Mouse (Mus musculus): ENCODE measurements around the gene Ntng1.

Gene Ntng1

DNA sequence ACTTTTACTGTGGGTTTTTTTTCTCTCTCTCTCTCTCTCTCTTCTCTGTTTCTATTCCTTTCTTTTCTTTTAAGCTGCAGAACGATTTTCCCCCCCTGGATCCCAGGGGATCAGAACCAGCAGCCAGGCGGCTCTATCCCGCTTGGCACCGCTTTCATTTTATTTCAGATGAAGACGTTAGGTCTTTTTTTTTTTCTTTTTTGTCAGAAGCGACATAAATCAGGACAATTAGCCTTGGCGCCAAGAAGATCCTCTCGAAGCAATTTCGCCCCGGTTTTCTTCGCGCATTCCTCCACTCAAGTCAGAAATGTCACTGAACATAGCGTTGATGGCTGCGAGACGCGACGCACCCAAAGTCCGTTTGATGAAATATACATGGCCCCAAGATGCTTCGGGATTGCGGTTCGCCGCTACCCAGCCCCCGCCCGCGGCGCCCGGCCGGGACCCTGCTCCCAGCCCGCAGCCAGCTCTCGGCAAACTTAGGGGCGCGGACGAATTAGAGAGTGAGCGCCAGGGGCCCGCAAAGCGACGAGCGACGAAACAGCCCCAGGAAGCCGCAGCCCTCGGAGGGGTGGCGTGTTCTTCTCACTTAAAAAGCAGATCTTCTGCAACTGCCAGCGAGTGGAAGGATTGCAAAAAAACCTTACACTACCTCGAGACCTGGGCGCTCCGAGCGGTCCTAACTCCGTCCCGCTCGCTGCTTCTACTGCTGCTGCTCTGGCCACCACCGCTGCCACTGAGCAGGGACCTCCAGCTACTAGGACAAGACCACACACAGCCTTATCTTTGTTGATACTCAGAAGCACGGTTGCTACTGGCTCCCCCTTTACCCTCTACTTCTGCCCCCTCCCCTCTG lies at the start of gene Ntng1:
Gene Ntng1 (minus strand): TSS at position 806 of the 856 bp plus-strand sequence.
- in situ Hi-C loops (cut with MboI, MseI) = no loop called here

DNA sequence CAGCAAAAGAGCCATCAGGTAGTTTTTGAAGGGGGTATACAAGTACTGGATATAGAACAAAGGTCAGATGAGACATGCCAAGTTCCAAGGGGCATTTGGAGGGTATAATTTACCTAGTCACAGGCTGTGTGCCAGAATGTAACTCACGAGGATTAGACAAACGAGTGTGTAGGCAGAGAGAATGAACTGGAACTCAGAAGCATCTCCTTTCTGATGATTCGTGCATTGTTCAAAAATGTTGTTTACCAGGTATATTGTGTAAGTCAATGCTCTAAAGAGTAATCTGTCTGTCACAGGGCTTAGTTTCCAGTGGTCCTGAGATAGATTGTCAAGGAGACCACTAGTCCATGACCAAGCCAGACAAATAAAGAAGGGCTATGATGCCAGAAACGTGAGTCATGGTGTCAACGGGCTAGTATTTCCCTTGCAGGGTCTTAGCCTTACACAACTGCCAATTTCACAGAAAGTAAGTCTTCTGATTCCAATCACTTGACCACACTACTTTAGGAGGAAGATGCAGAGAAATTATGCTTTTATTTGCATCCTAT lies 43.7 kb upstream of the Ntng1 start:
- in situ Hi-C loops (cut with MboI, MseI) = no loop called here

GRCm38 (mm10) chr3:110149089-110149488 lies 5.3 kb upstream of the Ntng1 start:
- in situ Hi-C loops (cut with MboI, MseI) = no loop called here

- in situ Hi-C loops (cut with MboI, MseI) = no loop called here
Observed at GRCm38 (mm10) chr3:110144301-110145055, 667 bp upstream of the Ntng1 start.

DNA sequence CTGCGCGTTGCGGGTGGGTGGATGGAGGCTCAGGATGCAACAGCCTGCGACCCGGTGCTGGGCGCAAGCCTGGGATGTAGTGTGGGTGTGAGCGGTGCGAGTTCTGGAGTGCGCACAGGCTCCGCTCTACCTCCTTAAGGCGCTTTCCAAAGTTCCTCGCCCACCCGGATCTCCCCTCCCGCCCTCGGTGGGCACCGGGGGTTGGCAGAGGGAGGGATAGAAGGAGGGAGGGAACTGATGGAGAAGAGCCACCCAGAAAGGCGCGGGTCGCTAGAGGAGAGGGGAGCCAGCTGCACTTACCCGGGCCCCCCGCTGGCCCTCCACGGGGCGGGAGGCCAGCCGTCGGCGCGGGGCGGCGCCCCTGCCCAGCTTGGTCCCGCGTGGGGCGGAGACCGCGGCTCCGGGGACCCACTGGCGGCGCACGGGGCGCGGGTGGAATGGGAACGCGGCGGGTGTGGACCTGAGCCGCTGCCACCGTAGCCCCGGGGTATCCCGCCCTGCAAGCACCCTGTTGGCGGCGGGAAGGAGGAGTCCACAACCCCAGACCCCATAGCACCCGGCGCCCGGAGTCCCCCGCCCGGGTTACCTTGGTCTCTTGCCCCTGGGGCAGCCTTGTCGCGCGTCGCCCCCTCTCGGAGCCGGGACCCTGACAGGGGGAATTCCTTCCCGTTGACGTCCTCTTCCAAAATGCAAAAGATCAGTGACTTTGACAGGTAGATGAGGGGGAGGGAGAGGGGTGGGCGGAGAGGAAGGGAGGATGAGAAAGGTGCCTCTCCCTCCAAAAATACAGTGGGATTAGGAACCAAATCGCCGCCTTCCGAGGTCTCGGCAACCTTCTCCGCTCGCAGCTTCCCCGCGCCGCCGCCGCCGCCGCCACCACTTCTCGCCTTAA lies 1.3 kb downstream of the Ntng1 start:
- in situ Hi-C loops (cut with MboI, MseI) = no loop called here

GRCm38 (mm10) chr3:110141351-110142302 lies 2.2 kb downstream of the Ntng1 start:
- in situ Hi-C loops (cut with MboI, MseI) = no loop called here

- in situ Hi-C loops (cut with MboI, MseI) = no loop called here
Observed at GRCm38 (mm10) chr3:110136115-110136514, 7.7 kb downstream of the Ntng1 start.

DNA sequence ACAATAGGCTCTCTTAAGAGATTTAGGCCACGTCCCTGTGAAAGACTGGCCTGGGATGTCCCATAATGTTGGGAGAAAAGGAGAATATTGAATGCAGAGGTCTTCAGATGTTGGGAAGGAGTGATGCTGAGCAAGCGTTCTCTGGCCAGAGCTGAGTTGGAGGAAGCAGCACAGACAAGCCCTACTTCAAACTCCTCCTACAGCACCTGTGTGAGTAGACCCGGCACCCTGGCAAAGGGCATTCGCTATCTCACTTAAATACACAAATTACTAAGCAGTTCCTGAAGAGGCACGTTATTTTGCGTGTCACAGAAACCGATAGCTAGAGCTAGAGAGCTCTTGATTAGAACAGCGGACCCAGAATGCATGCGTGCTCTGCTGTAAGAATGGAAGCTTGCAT lies 10.7 kb downstream of the Ntng1 start:
- in situ Hi-C loops (cut with MboI, MseI) = no loop called here

DNA sequence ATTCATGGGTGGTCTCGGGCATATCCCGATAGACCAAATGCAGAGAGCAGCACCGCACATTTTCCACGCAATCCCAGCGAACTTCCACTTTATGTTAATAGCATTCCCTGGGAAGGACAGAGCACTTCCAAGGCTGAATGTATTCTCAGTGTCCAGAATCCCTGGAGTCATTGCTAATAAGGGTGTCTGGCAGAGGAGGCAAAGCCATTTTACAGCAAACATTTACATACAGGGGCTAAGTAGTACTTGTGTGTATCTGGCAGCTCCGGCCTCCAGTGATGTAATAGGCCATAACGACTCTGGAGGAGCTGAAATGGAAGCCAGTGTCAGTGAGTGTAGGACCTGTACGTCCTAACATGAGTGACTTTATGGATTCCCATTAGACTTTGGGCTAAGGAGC lies 11.5 kb downstream of the Ntng1 start:
- in situ Hi-C loops (cut with MboI, MseI) = no loop called here

DNA sequence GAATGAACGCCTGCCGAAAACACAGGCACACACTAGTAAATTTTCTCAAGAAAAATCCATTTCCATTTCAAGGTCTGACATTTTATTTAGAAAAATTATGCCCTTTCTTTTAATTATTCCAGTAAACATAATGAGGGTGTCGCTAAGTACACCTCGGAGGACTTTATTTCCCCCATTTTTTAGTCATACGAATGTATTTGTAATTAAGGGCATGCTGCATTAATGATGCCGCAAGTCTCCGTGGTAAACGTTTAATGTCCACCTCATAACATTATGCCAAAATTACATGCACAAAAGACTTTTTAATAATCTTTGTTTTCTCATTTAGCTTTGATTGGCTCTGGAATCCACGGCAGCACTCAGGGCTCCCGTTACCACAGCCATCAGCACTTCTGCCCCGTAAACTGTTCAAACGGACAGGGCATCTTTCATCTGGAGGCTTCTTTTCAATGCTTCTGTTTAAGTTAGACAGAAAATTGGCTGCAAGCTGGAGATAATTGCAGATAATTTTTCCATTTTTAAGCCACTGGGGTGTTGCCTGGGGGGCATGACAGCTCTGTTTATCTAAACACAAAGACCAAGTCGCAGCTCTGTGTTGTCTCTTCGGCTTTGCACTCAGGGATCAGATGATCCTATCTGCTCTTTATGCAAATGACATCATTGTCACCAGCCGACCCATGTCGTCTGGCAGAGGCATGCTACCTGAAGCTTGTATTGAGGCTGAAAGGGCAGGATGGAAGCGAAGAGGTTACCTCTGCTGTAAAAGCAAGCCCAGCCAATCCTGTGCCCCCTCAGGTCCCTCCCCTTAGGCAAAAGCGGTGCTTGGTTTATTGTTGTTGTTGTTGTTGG lies 12.5 kb downstream of the Ntng1 start:
- in situ Hi-C loops (cut with MboI, MseI) = no loop called here

- in situ Hi-C loops (cut with MboI, MseI) = no loop called here
Observed at GRCm38 (mm10) chr3:110129607-110130006, 14.2 kb downstream of the Ntng1 start.

DNA sequence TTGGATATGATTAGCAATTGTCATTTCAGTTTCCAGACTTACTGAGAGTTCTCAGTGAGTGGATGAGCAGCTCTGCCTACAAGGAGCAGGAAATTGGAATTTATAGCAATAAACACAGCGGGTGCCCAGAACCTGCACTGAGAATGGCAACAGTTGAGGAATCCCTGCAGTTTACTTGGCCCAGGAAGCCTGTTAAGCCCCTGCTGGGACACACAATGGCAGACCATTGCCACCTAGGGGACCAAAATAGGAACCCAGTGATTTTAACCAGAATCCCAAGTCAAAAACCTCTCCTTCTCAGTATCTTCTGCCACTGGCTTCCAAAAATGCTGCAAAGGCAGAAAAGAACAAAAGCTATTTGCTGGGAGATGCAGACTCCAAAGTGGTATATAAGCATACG lies 37.8 kb downstream of the Ntng1 start:
- in situ Hi-C loops (cut with MboI, MseI) = no loop called here

DNA sequence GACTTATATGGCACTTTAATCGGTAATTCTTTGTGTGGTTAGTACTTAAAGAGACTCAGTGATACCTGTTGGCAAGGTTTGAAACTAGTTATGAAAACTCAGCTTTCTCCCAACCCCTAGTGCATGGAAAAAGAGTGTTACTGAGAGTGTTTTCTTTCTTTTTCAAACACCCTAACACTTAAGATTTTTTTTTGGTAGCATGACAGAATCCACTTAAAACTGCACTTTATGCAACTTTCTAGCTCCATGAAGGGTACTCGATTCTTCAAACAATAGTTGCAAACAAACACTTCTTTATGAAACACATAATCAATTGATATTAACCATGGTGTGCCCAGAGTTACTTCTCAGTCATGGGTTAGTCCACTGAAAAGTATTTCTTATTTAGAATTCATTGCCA lies 49.4 kb downstream of the Ntng1 start:
- in situ Hi-C loops (cut with MboI, MseI) = no loop called here

GRCm38 (mm10) chr3:110094003-110094402 lies 49.8 kb downstream of the Ntng1 start:
- in situ Hi-C loops (cut with MboI, MseI) = no loop called here

GRCm38 (mm10) chr3:110092521-110092920 lies 51.3 kb downstream of the Ntng1 start:
- in situ Hi-C loops (cut with MboI, MseI) = no loop called here

GRCm38 (mm10) chr3:110087189-110087588 lies 56.6 kb downstream of the Ntng1 start:
- in situ Hi-C loops (cut with MboI, MseI) = no loop called here

GRCm38 (mm10) chr3:110085336-110085735 lies 58.5 kb downstream of the Ntng1 start:
- in situ Hi-C loops (cut with MboI, MseI) = no loop called here

DNA sequence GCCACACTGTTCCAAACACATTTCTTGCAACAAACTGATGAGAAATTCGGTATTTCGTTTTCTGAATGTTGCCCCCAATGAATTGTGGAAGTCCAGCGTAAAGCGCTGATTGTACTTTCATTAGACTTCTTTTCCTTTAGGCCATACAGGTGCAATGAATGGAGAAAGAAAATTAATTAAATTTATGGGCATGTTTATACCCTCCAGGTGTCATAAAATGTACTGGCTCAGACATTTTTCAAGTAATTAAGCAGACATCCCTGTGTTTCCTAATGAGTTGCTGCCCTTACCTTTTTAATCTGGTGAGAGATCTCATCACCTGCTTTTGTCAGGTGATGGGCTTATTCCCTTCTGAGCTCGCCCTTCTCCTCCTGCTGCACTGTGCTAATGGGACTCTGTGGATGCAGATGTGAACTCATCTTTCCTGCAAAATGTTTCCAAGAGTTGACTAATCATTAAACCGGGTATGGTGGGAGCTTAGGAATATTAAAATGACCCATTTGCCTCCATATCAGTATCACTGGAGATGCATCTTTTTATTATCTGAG lies 79.0 kb downstream of the Ntng1 start:
- in situ Hi-C loops (cut with MboI, MseI) = no loop called here

GRCm38 (mm10) chr3:110055915-110056314 lies 87.9 kb downstream of the Ntng1 start:
- in situ Hi-C loops (cut with MboI, MseI) = no loop called here

All from regulatory T cell (primary cell).